Mouse (Mus musculus): ENCODE data around the gene Kctd21. TPM values are rescaled to one million over a fixed set of nuclear protein-coding genes. Genes with fewer than 3 reads are reported as not detected.

Gene Kctd21
- polyA plus RNA-seq, 1 experiment from 2014 or later = 5.3 TPM

DNA sequence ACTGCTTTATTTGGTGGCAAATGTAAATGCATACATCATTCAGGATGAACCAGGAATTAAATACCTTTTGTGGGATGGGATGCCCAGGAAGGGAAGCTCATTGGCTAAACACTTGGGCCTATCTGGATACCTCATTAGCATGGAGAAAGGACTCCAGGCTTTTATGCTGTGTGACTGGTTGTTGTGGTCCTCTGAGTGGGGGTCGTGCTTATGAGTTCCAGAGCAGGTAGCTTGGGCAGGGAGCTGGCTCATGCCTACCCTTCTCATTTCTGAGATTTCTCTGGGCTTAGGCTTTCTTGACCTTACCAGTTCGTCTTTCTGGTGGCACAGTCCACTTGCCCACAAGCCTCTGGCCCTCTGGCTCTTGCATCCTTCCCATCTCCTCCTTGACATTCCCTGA, 62.2 kb downstream of the Kctd21 start:
- Histone ChIP-seq H3K27me3 (no peaks in the 10 kb centered on the region), H3K4me2 (no peak overlapping the region), H3K4me3 (no peak overlapping the region), H3K36me3 (ENCODE audit: poor library complexity, severe bottlenecking) (peaks cover 24% of the 10 kb centered on the region), H3K9me3 (replicated peaks) (no peaks in the 10 kb centered on the region), H3K9ac (no peak overlapping the region), H3K4me1 (peaks cover 13% of the 10 kb centered on the region; the same call in 1 of the 2 replicates), H3K27ac (no peak overlapping the region)
- no peak for ATAC-seq
- WGBS = 85% methylated on average over 2 of the region's 2 CpGs

DNA sequence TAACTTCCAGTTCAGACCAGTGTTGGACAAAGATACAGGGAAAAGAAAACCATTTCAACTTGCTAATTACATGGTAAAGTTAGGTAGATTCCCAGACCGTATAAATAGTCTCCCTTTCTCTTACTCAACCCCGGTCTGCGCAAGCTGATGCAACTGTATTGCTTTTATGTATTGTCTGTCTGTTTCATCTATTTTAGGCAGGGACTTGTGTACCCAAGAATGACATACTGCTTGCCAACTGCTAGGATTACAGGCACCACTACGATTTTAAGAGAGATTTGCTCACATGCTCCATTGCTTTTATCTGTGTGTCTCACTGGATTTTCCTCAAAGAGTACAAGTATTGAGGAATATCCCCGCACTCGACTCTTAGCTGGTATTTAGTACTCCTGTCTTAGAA, 66.8 kb downstream of the Kctd21 start:
- Histone ChIP-seq H3K4me2 (no peak overlapping the region), H3K36me3 (ENCODE audit: poor library complexity, severe bottlenecking) (peaks cover 20% of the 10 kb centered on the region), H3K9ac (no peak overlapping the region), H3K4me1 (peaks cover 20% of the 10 kb centered on the region), H3K27me3 (no peaks in the 10 kb centered on the region), H3K27ac (no peak overlapping the region), H3K9me3 (replicated peaks) (no peaks in the 10 kb centered on the region), H3K4me3 (no peak overlapping the region)
- no peak for ATAC-seq
- 86% methylated on average over 6 of the region's 6 CpGs for WGBS

Other genes starting within 250 kb of the Kctd21 start
- 2.9 TPM in 2 replicates for gene Usp35, start 307 bp upstream of the Kctd21 start, polyA plus RNA-seq (2015; fragmentation: Nextera tagmentation; extraction: Ambion mirVana)
- gene Alg8, start 39.3 kb downstream of the Kctd21 start, polyA plus RNA-seq (2015; fragmentation: Nextera tagmentation; extraction: Ambion mirVana) = 28.3 and 30.8 TPM in 2 replicates
- gene Ndufc2, start 67.7 kb downstream of the Kctd21 start, polyA plus RNA-seq (2015; fragmentation: Nextera tagmentation; extraction: Ambion mirVana) = 422 and 512 TPM in 2 replicates
- gene Thrsp, start 85.4 kb downstream of the Kctd21 start, polyA plus RNA-seq (2015; fragmentation: Nextera tagmentation; extraction: Ambion mirVana) = 1.4 and 1.7 TPM in 2 replicates
- 2.4 and 3.3 TPM in 2 replicates for gene Kctd14, start 119.0 kb downstream of the Kctd21 start, polyA plus RNA-seq (2015; fragmentation: Nextera tagmentation; extraction: Ambion mirVana)
- 53.5 and 54.1 TPM in 2 replicates for gene Ints4, start 148.6 kb downstream of the Kctd21 start, polyA plus RNA-seq (2015; fragmentation: Nextera tagmentation; extraction: Ambion mirVana)
- gene Aamdc, start 247.2 kb downstream of the Kctd21 start, polyA plus RNA-seq (2015; fragmentation: Nextera tagmentation; extraction: Ambion mirVana) = 42.7 and 46.3 TPM in 2 replicates
- 38.1 and 41.7 TPM in 2 replicates for gene Rsf1, start 247.6 kb downstream of the Kctd21 start, polyA plus RNA-seq (2015; fragmentation: Nextera tagmentation; extraction: Ambion mirVana)